Mouse (Mus musculus): ENCODE measurements at regions not wholly inside any gene's neighbourhood (a gene's known extent, or its start where the extent isn't known, plus 50 kb on each side); places are given as distances from the start of the nearest gene placed in this dataset.

DNA sequence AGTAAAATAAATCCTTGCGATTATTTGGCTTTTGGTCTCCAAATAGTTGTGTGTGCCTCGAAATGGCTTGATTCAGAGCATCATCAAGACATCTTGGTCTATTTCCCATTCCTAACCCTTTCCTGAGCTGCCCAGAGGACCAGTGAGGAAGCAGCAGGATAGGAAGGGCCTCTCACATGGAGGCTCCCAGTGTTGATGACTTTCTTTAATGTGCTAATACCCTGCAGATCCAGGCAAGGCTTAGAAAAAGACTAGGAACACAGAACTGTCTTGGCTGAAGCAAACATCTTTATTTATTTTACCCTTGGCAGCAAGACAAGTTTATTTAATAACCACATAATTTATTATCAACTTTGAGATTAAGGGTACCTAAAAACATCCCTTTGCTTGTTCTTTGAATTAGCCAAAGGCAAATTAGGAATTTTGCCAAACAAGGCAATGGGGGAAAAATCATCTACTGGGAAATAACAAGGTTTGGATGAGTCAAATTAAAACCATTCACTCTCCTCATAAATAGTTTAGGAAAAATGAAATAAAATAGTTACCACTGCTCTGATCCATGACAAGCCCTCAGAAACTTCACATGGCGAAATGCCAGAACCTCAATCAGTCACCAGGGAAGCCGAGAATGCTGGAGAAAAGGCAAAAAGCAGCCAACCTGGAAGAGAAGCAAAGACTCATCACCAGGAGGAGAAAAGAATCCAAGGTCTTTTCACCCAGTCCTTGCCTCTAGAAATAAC lies 263.1 kb upstream of the 1700056E22Rik start:
- TF ChIP-seq CTCF (IDR thresholded peaks at IDR 0.05; ENCODE audit: low read depth) (no peak), EP300 (IDR thresholded peaks at IDR 0.05; ENCODE audit: low read depth) (no peak)

Measured in liver, embryonic 14.5 days (tissue).